Mouse (Mus musculus) A20 (cell line): ENCODE results near the gene Pik3ap1.

Experiments used
- DNase-seq: peaks from one replicate; pipeline ENCODE4 v3.0.0-alpha.2; 2011; ENCODE audit warnings: low read depth, low spot score

Pik3ap1 gene

DNA sequence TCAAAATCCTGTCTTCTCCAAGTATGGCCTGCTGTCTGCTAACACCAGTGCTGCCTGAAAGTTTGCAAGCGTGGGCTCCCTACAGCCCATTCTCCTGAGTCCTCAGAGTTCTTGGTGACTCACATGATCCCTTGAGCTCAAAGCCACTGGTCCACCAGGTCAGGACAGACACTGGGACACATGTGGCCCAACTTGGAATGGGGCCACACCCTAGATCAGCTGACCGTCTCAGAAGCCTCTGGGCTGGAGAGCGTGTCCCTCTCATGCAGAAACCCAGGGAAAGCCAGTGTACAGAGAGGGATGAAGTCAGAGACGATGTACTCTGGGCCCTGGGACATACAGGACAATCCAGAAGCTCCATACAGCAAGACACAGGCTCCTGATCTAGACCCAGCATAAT lies 102.7 kb downstream of the Pik3ap1 start:
- DNase-seq, result no peak

- no peak for DNase-seq
Observed at GRCm38 (mm10) chr19:41279724-41280244, 105.1 kb downstream of the Pik3ap1 start.

DNA sequence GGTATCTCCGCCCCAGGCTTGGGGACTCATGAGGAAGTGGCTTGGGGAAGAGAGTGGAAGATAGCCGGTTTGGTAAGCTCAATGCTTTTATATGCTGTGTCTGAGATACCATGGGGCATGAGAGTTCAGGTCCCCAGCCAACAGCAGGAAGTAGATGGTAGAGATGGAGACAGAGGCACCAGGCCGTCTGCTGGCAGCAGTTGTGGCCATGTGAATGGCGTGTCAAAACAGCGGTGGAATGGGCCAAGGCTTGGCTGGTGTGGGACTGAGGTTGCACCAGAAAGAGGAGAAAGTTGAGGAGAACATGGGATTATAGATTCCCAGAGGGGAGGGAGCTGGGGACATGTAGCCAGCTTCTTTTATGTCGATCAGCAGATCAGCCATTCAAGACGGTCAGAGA lies 106.3 kb downstream of the Pik3ap1 start:
- DNase-seq, result no peak

- no peak for DNase-seq
Observed at GRCm38 (mm10) chr19:41275588-41275987, 109.3 kb downstream of the Pik3ap1 start.

- no peak for DNase-seq
Observed at GRCm38 (mm10) chr19:41270906-41271305, 114.0 kb downstream of the Pik3ap1 start.

- no peak for DNase-seq
Observed at GRCm38 (mm10) chr19:41270151-41270727, 114.7 kb downstream of the Pik3ap1 start.

DNA sequence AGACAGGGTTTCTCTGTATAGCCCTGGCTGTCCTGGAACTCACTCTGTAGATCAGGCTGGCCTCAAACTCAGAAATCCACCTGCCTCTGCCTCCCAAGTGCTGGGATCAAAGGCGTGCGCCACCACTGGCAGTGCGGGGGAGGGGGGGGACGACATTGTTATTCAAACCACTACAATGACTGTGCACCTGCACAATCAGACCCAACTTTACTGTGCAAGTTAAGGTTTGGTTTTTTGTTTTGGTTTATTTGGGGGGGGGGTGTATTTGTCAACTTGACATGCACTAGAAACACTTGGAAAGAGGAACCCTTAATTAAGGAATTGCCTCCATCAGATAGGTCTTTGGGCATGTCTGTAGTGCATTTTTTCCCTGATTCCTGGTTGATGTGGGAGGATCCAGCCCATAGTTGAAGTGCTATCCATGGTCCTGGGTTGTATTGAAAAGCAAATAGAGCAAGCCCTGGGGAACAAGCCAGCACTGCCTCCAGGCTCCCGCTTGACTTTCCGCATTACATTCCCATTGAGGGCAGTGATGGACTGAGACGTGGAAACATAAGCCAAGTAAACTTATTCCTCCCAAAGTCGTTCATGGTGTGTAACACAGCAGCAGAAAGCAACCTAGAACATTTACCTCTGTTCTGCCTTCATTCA lies 118.5 kb downstream of the Pik3ap1 start:
- DNase-seq, result no peak

GRCm38 (mm10) chr19:41264331-41264799 lies 120.5 kb downstream of the Pik3ap1 start:
- no peak for DNase-seq

GRCm38 (mm10) chr19:41263630-41264295 lies 121.1 kb downstream of the Pik3ap1 start, which contains the start of gene Tm9sf3:
Gene Tm9sf3 (minus strand): TSS chr19:41263997.
- peak; percentile 90 for DNase-seq

DNA sequence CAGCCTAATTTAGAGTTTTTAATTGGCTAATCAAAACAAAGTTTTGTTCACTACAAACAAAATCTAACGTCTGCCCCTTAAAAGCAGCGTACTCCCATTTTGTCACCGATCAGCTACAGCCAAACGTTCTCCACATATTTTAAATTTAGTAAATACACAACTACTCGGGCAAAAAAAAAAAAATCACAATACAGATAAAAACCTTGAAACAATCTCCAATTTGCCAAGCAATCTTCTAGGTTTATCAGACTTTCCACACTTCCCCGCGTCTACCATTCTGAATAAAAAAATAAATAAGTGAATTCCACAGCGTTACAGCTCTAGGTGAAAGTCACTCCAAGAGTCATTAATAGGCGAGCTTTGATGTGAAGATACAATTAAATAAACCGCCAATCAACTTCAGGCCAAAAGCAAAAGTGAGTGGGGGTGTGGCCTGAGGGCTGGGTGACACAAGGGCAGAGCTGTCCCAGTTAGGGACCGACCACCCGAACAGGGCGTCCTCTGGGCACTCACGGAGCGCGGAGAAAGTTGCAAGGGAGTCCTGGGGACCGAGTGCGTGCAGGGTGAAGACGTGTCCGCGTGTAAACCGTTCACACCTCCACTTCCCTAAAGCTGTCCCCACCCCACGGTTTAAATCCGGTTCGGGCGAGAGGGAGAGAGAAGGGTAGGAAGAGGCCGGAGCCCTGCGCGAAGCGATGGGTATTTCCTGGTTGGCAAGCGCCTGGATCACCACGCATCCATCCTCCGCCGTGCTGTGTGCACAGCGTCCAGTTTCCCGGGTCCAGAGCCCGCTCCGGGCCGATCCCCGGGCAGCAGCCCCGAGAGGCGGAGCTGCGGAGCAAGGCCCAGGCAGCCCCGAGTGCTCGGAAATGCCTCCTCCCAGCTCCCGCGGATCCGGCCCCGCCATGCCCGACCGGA lies 121.9 kb downstream of the Pik3ap1 start:
- peak; percentile 86 for DNase-seq

DNA sequence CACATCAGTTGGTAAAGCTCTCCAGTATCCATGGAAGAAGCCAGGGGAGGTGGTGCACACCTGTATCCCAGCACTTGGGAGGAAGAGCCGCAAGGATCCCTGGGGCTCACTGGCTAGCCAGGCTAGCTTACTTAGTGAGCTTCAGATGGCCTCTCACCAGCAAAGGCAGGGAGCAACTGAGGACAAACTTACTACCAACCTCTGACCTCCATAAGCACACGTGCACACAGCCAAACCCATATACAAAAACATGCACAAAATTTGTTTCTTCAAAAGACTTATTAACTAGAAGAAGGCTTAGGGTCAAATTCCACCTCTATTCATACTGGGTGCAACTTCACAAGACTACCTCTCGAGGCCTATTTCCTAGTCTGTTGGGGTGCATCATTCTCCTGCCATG lies 124.2 kb downstream of the Pik3ap1 start:
- DNase-seq, result no peak

DNA sequence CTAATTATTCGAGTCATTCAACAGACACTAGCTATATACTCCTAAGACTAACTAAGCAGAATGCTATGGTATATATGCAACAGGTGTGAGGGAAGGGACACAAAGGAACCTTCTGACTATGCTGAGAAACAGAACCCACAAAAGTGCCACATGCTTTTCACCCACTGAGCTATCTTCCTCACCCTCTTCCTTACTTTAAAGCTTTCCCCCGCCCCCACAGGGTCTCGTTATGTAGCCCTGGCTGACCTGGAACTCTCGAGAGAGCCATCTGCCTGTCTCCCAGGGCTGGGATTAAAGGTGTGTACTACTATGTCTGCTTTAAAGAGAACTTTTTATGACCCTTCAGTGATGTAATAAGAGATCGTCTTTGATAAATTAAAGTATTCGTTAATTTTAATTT lies 125.6 kb downstream of the Pik3ap1 start:
- DNase-seq, result no peak

- DNase-seq, result peak; percentile 66
Observed at GRCm38 (mm10) chr19:41258707-41259106, 126.2 kb downstream of the Pik3ap1 start.

DNA sequence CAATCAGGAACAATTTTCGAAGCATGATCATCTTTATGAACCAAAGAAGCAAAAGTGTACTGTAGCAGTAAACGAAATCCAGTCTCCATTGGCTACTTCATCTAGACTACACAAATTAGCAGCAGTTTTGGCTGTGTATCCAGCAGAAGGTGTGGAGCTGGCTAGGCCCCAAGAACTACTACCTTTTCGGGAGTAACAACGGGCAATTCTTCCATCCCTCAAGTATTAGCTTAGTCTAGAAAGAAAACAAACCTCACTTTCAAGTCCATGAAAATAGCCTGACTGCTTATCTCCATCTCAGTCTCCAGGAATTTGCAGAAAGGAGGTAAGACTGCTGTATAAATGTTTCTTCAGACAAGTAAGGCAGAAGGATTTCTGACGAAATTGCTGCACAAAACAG lies 130.3 kb downstream of the Pik3ap1 start:
- no peak for DNase-seq

DNA sequence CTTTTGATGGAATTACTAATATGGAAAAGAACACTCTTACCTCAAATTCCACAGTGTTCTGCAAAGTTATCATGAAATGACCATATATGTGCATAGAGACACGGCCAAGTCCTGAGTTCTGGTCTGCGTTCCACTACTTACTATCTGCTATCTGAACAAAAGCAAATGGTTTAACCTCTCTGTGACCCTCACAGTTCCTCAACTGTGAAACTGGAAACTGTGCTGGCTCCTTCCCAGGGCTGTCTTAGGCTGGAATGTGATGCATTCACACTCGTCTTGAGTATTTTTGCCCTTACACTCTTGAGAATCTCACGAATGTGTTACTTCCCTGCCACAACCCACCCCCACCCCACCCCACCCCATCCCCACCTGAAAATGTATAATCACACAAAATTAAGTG lies 135.9 kb downstream of the Pik3ap1 start:
- no peak for DNase-seq

DNA sequence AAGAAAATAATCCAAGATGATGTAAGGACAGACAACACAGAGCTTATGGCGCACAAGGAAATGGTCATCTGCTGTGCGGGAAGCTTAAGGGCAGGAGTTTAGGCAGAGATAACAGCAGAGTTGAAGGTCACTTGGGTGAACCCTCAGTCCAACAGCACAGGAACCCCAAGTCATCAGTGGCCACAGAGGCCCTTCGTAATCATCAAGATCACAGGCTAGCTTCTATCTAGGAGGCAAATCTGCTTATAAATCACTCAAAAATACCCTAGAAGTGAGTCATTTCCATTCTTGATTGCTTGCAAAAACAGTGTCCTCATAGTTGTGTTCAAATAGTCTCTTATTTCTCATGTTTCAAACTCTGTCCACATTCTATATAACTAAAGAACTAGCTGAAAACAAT lies 136.6 kb downstream of the Pik3ap1 start:
- no peak for DNase-seq

DNA sequence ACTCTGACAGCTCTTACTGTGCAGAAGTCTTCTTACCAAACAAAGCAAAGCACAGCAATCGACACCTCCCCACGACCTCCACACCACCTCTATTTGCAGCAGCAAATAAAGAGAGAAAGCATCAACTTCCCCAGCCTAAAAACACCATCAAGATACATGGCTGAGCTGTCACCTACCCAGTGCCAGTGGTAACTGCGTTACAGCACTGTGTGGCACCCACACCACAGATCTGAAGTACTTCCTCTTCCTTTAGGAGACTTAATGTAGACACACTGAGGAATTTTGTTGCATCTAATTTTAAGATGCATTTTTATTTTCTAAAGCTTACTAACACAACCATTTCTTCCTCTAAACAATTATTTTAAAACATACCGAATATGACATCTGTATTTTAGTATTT lies 138.6 kb downstream of the Pik3ap1 start:
- DNase-seq, result no peak

DNA sequence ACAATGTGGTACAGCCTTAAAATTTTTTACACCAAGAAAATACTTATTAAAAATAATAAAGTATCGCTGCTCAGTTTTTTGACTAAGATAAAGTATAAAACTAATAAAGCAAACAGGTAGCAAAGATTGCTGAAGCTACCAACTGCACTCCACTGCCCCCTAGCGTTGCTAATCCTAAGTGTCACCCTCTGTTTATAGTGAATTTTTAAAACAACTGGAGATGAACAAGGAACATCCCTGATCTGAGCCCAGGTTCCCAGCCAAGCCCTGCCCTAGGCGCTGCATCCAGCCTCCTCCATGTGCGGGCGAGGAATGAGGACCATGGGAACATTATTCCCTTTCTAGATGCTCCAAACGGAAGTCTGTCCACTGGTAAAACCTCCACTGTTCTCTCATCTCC lies 140.3 kb downstream of the Pik3ap1 start:
- peak; percentile 50 for DNase-seq

GRCm38 (mm10) chr19:41241997-41242396 lies 142.9 kb downstream of the Pik3ap1 start:
- no peak for DNase-seq

DNA sequence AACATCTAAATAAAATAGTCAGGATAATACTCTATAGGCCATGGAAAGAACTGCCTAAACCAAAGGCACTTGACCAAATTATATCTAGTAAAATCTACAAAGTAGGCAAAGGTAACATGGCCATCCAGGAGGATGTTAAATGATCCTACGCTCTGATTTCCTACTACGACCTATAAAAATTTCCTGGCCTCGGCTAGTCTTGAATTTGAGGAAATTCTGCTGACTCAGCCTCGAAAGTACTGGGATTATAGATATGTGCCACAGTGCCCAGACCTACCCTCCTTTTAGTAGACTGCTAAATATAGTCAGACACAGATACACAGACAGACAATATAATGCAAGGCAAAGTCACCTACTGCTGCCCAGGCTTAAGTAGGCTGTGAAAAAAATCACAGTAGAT lies 151.2 kb downstream of the Pik3ap1 start:
- DNase-seq, result no peak
